Mouse (Mus musculus): ENCODE data around the gene Smim8. TPM values are rescaled to one million over a fixed set of nuclear protein-coding genes. Genes with fewer than 3 reads are reported as not detected.

Gene Smim8
- total RNA-seq, 1 experiment: 23.5 TPM

- no peaks in the 10 kb centered on the region; the same call in 1 of the 2 replicates for H3K36me3 ChIP-seq (ENCODE audit: control insufficient read depth, insufficient read depth, low read length, poor library complexity, severe bottlenecking)
- no peaks in the 10 kb centered on the region for H3K9me3 ChIP-seq (ENCODE audit: control insufficient read depth, insufficient read depth, low read depth, low read length)
- H3K4me1 ChIP-seq (ENCODE audit: control insufficient read depth in 2 of 2, insufficient read depth in 2 of 2, low read length in 2 of 2, poor library complexity in 1 of 2): peaks cover 0 to 5% of the 10 kb centered on the region in 2 experiments; a peak in 2 of 4 replicates
- no peak overlapping the region for H3K27ac ChIP-seq (ENCODE audit: insufficient read depth, low read depth, low read length, poor library complexity, severe bottlenecking)
- no peak for TF ChIP-seq MAFK (IDR thresholded peaks at IDR 0.05; ENCODE audit: insufficient read depth, low read depth, low read length)
- TF ChIP-seq CHD2 (IDR thresholded peaks at IDR 0.05; ENCODE audit: low read depth, low read length): no peak
- no peak for TF ChIP-seq HCFC1 (IDR thresholded peaks at IDR 0.05; ENCODE audit: borderline replicate concordance, insufficient read depth, low read length)
- no peak for TF ChIP-seq ZC3H11A (IDR thresholded peaks at IDR 0.05; ENCODE audit: borderline replicate concordance, low read depth, low read length)
- TF ChIP-seq ZNF384 (IDR thresholded peaks at IDR 0.05; ENCODE audit: low read depth, low read length): no peak
- H3K9ac ChIP-seq (ENCODE audit: insufficient read depth, low read depth, low read length, poor library complexity, severe bottlenecking): no peak overlapping the region
- in situ Hi-C loops (cut with MboI; ENCODE audit: low sequenced_read_pairs in 2 of 2, unreplicated experiment in 2 of 2): no loop called here
- no peak overlapping the region for H3K4me3 ChIP-seq (ENCODE audit: insufficient read depth in 1 of 2, low read depth in 1 of 2, low read length in 2 of 2, poor library complexity in 1 of 2, severe bottlenecking in 1 of 2)
- DNase-seq (ENCODE audit: low read depth, low spot score): no peak
These were observed 53.9 kb downstream of the Smim8 start for GRCm38 (mm10) chr4:34724306-34724705.

GRCm38 (mm10) chr4:34723186-34723585 lies 55.0 kb downstream of the Smim8 start:
- H3K9me3 ChIP-seq (ENCODE audit: control insufficient read depth, insufficient read depth, low read depth, low read length): no peaks in the 10 kb centered on the region
- H3K9ac ChIP-seq (ENCODE audit: insufficient read depth, low read depth, low read length, poor library complexity, severe bottlenecking): no peak overlapping the region
- no peak for DNase-seq (ENCODE audit: low read depth, low spot score)
- H3K27ac ChIP-seq (ENCODE audit: insufficient read depth, low read depth, low read length, poor library complexity, severe bottlenecking): no peak overlapping the region
- TF ChIP-seq CHD2 (IDR thresholded peaks at IDR 0.05; ENCODE audit: low read depth, low read length): no peak
- no peak for TF ChIP-seq ZC3H11A (IDR thresholded peaks at IDR 0.05; ENCODE audit: borderline replicate concordance, low read depth, low read length)
- no peak for TF ChIP-seq ZNF384 (IDR thresholded peaks at IDR 0.05; ENCODE audit: low read depth, low read length)
- TF ChIP-seq HCFC1 (IDR thresholded peaks at IDR 0.05; ENCODE audit: borderline replicate concordance, insufficient read depth, low read length): no peak
- TF ChIP-seq MAFK (IDR thresholded peaks at IDR 0.05; ENCODE audit: insufficient read depth, low read depth, low read length): no peak
- no peaks in the 10 kb centered on the region; the same call in 1 of the 2 replicates for H3K36me3 ChIP-seq (ENCODE audit: control insufficient read depth, insufficient read depth, low read length, poor library complexity, severe bottlenecking)
- in situ Hi-C loops (cut with MboI; ENCODE audit: low sequenced_read_pairs in 2 of 2, unreplicated experiment in 2 of 2): no loop called here
- peaks cover 0 to 5% of the 10 kb centered on the region in 2 experiments; a peak in 2 of 4 replicates for H3K4me1 ChIP-seq (ENCODE audit: control insufficient read depth in 2 of 2, insufficient read depth in 2 of 2, low read length in 2 of 2, poor library complexity in 1 of 2)
- H3K4me3 ChIP-seq (ENCODE audit: insufficient read depth in 1 of 2, low read depth in 1 of 2, low read length in 2 of 2, poor library complexity in 1 of 2, severe bottlenecking in 1 of 2): no peak overlapping the region

- TF ChIP-seq ZC3H11A (IDR thresholded peaks at IDR 0.05; ENCODE audit: borderline replicate concordance, low read depth, low read length): no peak
- no peak for TF ChIP-seq MAFK (IDR thresholded peaks at IDR 0.05; ENCODE audit: insufficient read depth, low read depth, low read length)
- TF ChIP-seq CHD2 (IDR thresholded peaks at IDR 0.05; ENCODE audit: low read depth, low read length): no peak
- TF ChIP-seq HCFC1 (IDR thresholded peaks at IDR 0.05; ENCODE audit: borderline replicate concordance, insufficient read depth, low read length): no peak
- TF ChIP-seq ZNF384 (IDR thresholded peaks at IDR 0.05; ENCODE audit: low read depth, low read length): no peak
- no peaks in the 10 kb centered on the region; the same call in 1 of the 2 replicates for H3K36me3 ChIP-seq (ENCODE audit: control insufficient read depth, insufficient read depth, low read length, poor library complexity, severe bottlenecking)
- H3K9ac ChIP-seq (ENCODE audit: insufficient read depth, low read depth, low read length, poor library complexity, severe bottlenecking): no peak overlapping the region
- DNase-seq (ENCODE audit: low read depth, low spot score): no peak
- peaks cover 0 to 5% of the 10 kb centered on the region in 2 experiments; a peak in 2 of 4 replicates for H3K4me1 ChIP-seq (ENCODE audit: control insufficient read depth in 2 of 2, insufficient read depth in 2 of 2, low read length in 2 of 2, poor library complexity in 1 of 2)
- in situ Hi-C loops (cut with MboI; ENCODE audit: low sequenced_read_pairs in 2 of 2, unreplicated experiment in 2 of 2): no loop called here
- no peaks in the 10 kb centered on the region for H3K9me3 ChIP-seq (ENCODE audit: control insufficient read depth, insufficient read depth, low read depth, low read length)
- no peak overlapping the region for H3K4me3 ChIP-seq (ENCODE audit: insufficient read depth in 1 of 2, low read depth in 1 of 2, low read length in 2 of 2, poor library complexity in 1 of 2, severe bottlenecking in 1 of 2)
- no peak overlapping the region for H3K27ac ChIP-seq (ENCODE audit: insufficient read depth, low read depth, low read length, poor library complexity, severe bottlenecking)
These were observed 57.9 kb downstream of the Smim8 start for GRCm38 (mm10) chr4:34720127-34720895.

GRCm38 (mm10) chr4:34719421-34719820 lies 58.8 kb downstream of the Smim8 start:
- Histone ChIP-seq H3K4me1 (ENCODE audit: control insufficient read depth in 2 of 2, insufficient read depth in 2 of 2, low read length in 2 of 2, poor library complexity in 1 of 2) (peaks cover 0 to 5% of the 10 kb centered on the region in 2 experiments; a peak in 2 of 4 replicates), H3K4me3 (ENCODE audit: insufficient read depth in 1 of 2, low read depth in 1 of 2, low read length in 2 of 2, poor library complexity in 1 of 2, severe bottlenecking in 1 of 2) (no peak overlapping the region), H3K9me3 (ENCODE audit: control insufficient read depth, insufficient read depth, low read depth, low read length) (no peaks in the 10 kb centered on the region), H3K36me3 (ENCODE audit: control insufficient read depth, insufficient read depth, low read length, poor library complexity, severe bottlenecking) (no peaks in the 10 kb centered on the region; the same call in 1 of the 2 replicates), H3K27ac (ENCODE audit: insufficient read depth, low read depth, low read length, poor library complexity, severe bottlenecking) (no peak overlapping the region), H3K9ac (ENCODE audit: insufficient read depth, low read depth, low read length, poor library complexity, severe bottlenecking) (no peak overlapping the region)
- no peak for DNase-seq (ENCODE audit: low read depth, low spot score)
- no peak for TF ChIP-seq HCFC1 (IDR thresholded peaks at IDR 0.05; ENCODE audit: borderline replicate concordance, insufficient read depth, low read length)
- no peak for TF ChIP-seq ZNF384 (IDR thresholded peaks at IDR 0.05; ENCODE audit: low read depth, low read length)
- no peak for TF ChIP-seq CHD2 (IDR thresholded peaks at IDR 0.05; ENCODE audit: low read depth, low read length)
- no peak for TF ChIP-seq ZC3H11A (IDR thresholded peaks at IDR 0.05; ENCODE audit: borderline replicate concordance, low read depth, low read length)
- no peak for TF ChIP-seq MAFK (IDR thresholded peaks at IDR 0.05; ENCODE audit: insufficient read depth, low read depth, low read length)
- in situ Hi-C loops (cut with MboI; ENCODE audit: low sequenced_read_pairs in 2 of 2, unreplicated experiment in 2 of 2): no loop called here

Other genes starting within 250 kb of the Smim8 start
- gene Akirin2, start 227.5 kb downstream of the Smim8 start, total RNA-seq (2012; rRNA removed): 37.4 and 56.4 TPM in 2 replicates
- gene Orc3, start 163.5 kb downstream of the Smim8 start, total RNA-seq (2012; rRNA removed): 72.9 and 73.9 TPM in 2 replicates
- gene Rars2, start 163.5 kb downstream of the Smim8 start, total RNA-seq (2012; rRNA removed): 29.0 and 31.5 TPM in 2 replicates
- gene Slc35a1, start 91.0 kb downstream of the Smim8 start, total RNA-seq (2012; rRNA removed): 35.9 and 36.9 TPM in 2 replicates
- gene Cfap206, start 48.2 kb downstream of the Smim8 start, total RNA-seq (2012; rRNA removed): 0.53 and 1.3 TPM in 2 replicates
- gene Gm136, start 22.2 kb downstream of the Smim8 start, total RNA-seq (2012; rRNA removed): not detected in 2 replicates
- gene Zfp292, start 104.5 kb upstream of the Smim8 start, total RNA-seq (2012; rRNA removed): 25.3 and 31.8 TPM in 2 replicates
- 0.89 TPM in 1 of 2 replicates, not detected in the other for gene Cga, start 115.4 kb upstream of the Smim8 start, total RNA-seq (2012; rRNA removed)